Mouse (Mus musculus): ENCODE measurements at regions not wholly inside any gene's neighbourhood (a gene's known extent, or its start where the extent isn't known, plus 50 kb on each side); places are given as distances from the start of the nearest gene placed in this dataset.
A peak's percentile ranks its signal among the peaks of the same experiment; 100 is the strongest.

DNA sequence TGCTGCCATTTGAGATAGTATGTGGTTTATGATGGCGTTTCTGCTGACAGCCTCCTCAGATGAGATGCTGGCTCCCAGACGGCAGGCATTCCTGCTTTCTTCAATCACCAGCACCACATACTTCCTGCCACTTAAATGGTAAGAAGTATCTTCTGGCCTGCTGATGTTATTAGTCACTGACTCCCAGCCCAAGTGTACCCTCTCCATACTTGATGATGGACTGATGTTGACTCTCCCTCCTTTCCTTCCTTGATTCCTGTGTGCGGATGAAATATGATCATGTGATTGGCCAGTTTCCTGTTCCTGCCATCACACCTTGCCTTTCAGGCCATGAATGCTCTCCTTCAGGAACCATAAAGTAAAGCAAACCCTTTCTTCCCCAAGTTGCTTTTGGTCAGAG lies 50.8 kb upstream of the Rpl10-ps3 start:
- DNase-seq: no peak

DNA sequence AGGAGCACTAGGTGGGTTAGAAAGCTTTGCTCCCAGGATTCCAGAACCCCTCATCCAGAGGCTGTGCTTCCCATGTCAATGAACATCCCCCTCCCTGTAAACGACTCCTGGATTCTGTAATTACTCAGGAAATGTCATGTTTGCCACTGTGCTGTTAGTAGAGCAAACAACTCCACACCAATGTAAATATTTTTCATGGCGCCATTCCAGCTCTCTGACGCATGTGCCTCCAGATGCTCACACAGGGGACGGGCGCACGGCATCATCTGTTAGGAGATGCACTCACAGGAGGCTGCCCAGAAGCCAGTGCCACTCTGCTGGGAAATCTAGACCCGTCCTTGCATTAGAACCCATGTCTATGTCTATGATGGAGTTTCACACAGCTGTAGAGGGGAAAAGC lies 51.3 kb upstream of the Rpl10-ps3 start:
- DNase-seq: no peak

- DNase-seq: no peak
These were observed 63.6 kb upstream of the Rpl10-ps3 start for GRCm38 (mm10) chr9:50408396-50408795.

- peak; percentile 65 for DNase-seq
These were observed 64.1 kb upstream of the Rpl10-ps3 start for GRCm38 (mm10) chr9:50408845-50409244.

DNA sequence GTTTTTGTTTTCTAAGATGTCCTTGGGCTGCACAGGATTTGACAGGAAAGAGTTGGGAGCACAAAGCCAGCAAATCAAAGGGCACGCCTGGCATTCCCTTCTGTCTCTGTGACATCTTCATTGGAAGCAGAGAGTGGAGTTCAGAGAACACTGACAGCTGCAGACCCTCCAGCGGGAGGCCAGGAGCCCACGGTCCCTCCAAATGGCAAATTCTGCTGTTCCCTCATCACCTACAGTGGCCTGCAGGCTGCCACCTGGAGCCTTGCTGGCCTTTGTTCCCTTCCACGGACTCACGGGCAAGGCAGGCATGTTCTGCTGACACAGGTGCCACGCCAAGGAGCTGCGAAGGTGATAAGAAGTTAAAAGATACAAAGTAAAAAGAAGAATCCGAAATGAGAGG lies 68.2 kb upstream of the Rpl10-ps3 start:
- peak; percentile 24 for DNase-seq

DNA sequence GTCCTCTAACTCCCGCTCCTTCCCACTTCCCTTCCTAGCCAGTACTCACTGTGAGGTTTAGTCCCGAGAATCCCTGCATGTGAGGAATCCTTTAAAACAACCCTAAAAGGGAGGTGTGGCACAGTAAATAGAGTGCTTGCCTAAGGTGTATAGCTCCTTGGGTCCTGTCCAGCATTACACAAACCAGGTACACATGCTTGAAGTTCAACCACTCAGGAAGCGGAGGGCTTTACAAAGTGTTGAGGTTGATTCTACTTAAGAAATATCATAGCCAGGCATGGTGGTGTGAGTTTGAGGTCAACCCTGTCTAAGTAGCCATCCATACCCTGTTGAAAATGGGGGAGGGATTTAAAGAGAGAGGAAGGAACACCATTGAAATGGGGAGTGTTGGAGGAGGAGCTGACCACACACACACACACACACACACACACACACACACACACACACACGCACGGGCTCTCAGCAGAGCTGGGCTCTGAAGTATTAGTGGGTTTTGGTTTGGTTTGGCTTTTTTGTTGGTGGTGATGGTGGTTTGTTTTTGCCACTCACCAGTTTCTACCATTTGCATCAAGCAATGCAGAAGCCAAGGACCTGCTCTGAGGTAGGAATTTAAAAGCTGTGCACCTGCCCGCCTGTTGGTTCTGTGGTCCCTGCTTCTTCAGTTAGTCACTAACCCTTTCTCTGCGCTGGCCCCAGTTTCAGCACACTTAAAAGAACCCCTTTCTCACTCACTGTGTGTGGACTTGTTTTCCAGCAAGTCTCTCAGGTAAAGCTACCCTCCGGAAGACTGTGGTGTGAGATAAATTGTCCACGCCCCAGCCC lies 69.0 kb upstream of the Rpl10-ps3 start:
- DNase-seq: peak; percentile 75

DNA sequence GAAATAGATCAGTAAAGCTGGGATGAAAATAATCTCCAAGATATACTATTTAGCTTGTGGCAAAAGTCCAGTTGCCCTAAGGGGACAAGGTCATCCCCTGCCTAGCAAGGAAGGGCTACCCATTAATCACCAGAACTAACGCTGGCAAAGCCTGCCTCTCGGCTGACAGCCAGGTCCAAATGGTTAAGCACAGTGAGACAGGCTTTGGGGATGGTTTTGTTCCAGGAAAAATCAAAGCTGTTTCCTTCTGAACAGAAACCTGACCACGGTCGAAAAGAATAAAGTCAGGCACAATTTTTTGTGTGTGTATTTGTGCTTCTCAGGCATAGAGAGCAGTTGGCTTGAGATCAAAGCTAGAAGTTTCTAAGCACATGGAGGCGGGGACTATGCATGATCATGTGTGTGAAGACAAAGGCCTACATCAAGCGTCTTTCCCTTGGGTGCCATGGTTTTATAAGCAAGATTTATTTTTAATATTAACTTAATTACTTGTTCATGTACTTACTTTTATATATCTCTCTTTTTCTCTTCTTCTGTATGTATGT lies 70.1 kb upstream of the Rpl10-ps3 start:
- peak; percentile 56 for DNase-seq

GRCm38 (mm10) chr9:50416677-50417076 lies 71.9 kb upstream of the Rpl10-ps3 start:
- DNase-seq: no peak

DNA sequence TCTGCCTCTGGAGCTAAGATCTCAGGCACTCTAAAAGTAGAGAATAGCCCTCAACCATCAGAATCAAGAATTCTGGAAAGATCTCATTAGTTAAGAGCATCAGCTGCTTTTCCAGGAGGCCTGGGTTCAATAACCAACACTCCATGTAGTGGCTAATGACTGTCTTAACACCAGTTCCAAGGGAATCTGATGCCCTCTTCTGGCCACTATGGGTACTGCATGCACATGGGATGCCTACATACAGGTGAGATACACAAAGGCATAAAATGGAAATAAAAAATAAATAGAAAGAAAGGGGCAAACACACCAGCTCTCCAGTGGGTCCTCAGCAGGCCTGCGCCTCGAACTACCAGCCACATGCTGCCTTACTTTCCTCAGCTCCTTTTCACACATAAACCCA lies 73.3 kb upstream of the Plet1 start:
- peak; percentile 69 for DNase-seq

DNA sequence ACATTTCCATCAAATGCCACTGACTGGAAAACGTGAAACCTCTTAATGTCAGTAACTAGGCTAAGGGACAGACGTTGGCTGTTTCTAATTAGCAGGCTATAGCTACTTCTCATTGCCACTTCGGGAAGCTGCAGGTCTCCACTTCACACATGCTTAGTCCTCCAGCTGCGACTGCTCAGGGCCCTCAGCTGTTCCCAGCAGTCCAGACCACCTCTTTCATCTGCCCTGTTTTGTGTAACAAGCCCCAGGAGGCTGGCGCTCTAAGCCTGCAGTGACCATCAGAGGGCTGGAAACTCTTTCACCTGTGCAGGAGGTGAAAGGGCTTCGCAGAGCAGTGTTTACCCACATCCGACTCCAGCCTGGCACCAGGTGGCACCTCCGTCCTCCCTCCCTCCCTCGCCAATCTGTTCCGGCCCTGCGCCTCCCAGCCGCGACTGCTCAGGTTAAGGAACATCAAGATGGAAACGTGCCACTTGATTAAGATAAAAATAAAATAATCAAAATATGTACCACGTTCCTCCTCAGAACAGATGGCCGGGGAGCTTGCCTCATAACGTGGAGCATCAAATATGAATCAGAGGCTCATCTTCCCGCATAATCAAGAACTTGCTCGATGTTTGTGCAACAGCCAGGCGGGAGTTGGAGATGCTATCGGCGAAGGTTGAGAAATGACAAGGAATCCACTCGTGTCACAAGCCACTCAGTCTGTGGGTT lies 72.6 kb upstream of the Plet1 start:
- DNase-seq: peak; percentile 75

DNA sequence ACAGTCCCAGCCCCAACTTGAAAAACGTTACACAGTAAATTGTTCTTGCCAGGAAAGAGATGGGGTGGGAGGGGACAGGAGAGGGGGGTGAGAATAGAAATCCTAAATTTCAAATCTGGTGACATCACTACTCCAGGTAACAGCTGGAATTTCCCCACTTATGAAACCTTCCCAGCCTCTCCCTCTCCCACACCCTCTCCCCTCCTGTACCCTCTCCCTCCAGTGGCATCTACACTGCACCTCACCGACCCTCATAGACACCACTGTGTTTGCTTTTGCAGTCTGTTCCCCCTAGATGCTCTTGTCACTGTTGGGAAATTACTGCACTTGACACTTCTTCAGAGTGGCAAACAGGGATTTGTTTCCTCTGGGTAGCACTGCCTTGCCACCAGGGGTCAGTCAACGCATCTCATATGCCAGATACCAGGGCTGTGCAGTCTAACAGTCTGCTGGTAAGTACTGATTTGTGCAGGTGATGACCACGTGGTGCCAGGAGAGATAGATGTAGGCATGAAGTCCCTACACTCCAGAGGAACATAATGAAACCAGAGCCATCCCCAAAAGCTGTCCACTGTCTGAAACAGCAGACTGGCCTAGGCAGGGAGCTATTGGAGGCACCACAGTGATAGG lies 68.3 kb upstream of the Plet1 start:
- peak; percentile 79 for DNase-seq

DNA sequence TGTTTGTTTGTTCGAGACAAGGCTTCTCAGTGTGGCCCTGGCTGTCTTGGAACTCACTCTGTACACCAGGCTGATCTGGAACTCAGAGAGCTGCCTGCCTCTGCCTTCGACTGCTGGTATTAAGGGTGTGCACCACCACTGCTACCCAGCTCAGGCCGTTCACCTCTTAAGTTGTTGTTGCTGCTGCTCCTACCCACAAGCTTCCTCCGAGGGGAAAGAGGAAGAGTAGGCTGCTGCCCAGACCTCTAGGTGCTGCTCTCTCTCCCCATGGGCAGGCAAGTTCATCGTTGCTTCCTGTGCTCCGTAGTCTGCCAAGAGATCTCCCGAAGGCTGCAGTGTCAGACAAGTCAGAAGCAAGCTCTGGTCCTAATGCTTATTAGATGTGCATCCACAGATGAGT lies 64.2 kb upstream of the Plet1 start:
- peak; percentile 56 for DNase-seq

GRCm38 (mm10) chr9:50433525-50433924 lies 60.8 kb upstream of the Plet1 start:
- peak; percentile 57 for DNase-seq

DNA sequence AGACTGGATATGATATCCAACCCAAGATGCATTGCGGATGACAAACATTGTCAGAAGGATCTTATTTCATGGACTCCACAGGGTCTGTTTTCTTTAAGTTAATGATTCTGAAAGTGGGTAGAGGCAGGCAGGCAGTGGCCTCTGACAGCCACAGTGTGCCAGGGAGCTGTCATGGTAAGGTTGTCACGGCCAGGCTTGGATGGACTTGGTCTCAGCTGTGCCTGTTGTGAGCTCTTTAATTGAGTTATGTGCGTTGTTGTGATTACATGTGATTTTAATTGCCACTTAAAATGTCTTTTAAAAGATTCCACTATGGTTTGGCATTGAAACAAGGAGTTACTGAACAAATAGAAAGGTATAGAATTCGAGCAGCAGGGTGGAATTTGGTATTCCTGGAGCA lies 60.3 kb upstream of the Plet1 start:
- peak; percentile 29 for DNase-seq

DNA sequence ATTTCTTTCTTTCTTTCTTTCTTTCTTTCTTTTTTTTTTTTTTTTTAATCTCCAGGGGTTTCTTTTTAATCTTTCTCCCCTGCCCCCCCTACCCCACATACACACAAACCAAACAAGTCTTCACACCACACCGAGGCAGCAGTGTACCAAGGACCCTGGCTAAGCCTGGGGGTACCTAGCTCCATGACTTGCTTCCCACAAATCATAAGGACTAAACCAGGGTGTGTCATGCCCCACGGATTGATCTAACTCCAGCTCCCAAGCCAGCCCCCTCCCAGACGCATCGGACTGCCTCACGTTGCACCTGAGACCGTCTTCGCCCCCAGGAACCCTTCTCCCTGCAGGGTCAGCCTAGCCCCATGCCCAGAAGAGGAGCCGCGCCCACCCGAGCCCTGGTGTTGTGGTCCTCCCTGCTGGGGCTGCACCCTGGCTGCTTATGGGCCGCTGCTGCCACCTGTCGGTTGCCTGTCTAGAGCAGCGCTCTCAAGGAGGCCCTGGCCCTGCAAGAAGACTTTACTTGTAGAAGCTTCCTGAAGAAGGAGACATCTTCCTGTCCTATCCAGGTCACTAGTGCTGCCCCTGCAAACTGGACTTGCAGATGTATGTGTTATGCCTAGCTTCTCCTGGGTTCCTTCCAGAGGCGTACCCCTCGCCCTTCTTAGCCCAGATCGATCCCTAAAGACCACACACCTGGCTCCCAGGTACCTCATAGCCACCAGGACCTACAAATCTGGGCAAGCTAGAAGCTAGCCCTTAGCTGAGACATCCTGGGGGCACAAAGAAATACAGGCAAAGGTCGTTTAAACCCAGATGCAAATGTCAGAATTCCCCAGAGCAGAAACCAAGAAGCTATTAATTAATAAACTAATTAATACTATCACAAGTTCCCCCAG lies 56.2 kb upstream of the Plet1 start:
- DNase-seq: peak; percentile 93

DNA sequence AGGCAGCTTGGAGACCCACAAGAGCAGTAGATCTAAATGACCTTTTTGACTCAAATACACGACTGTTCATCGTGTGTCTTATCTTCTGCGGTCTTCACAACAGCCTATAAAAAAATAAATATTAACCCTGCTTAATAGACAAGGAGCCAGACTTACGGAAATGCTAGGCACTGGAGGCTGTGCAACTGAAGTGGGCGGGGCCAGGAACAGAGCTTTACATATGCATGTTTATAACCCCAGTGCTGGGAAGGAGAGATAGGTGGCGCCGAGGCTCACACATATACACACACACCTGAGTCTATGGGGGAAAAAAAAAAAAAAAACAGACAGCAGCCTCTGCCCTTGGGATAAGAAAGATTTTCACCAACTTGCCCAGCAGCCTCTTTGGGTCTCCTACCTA lies 55.6 kb upstream of the Plet1 start:
- DNase-seq: peak; percentile 39

DNA sequence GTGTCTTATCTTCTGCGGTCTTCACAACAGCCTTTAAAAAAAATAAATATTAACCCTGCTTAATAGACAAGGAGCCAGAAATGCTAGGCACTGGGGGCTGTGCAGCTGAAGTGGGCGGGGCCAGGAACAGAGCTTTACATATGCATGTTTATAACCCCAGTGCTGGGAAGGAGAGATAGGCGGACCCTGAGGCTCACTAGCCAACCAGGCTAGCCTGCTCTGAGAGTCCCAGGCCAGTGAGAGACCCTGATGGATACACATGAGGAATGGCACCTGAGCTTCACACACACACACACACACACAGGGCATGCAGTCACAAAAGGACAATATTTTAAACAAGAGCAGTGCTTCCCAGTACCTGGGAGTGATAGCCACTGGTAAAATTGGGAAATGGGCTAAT lies 54.1 kb upstream of the Plet1 start:
- DNase-seq: peak; percentile 77

GRCm38 (mm10) chr9:50440689-50441088 lies 53.6 kb upstream of the Plet1 start:
- DNase-seq: peak; percentile 97

DNA sequence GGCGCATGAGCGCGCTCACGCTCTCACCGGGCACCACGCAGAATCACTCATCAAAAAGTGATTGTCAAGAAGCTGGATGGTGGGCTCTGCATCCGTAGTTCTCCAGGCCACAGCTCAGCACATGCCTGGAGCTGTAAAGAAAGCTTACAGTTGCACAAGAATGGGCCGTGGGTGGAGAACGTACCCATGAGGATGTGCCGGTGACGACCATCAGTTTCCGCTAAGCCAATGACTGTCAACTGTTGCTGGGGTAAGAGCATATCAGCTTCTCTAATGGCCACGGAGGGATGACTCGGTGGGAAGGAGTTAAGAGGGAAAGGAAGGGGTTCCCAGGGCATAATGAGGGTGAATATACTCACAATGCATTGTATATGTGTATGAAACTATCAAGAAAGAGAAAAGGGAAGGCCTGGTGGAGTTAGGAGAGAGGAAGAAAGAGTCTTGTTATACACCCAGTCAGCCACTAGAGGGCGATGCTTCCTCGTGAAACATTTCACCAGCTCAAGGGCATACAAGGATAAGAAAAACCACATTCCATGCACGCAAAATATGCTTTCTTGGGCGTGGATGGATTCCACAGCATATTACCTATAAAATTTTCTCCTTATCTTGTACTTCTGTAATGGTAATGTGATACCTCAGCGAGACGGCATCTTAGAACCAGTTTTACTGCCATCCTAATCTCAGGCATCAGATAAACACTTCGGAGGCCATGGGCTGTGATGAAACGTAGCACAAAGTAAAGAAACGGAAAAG lies 50.4 kb upstream of the Plet1 start:
- DNase-seq: no peak
